Mouse (Mus musculus) embryonic fibroblast, embryonic 13.5 days (primary cell): ENCODE data around the gene Pole2.

Source experiments
- CTCF ChIP-seq: IDR thresholded peaks from 2 replicates; pipeline ENCODE4 v1.5.1; 2011; ENCODE audit warnings: mild to moderate bottlenecking, control low read depth, low read length, moderate library complexity, borderline replicate concordance; ENCODE audit not compliant: insufficient read depth
- POLR2A ChIP-seq: IDR thresholded peaks from 2 replicates; pipeline ENCODE4 v1.6.1; 2011; ENCODE audit warnings: low read depth, mild to moderate bottlenecking, control low read depth, low read length, moderate library complexity

GRCm38 (mm10) chr12:69181800-69182199, 46.2 kb downstream of the Pole2 start:
- no peak for TF ChIP-seq CTCF
- TF ChIP-seq POLR2A, result 0 out of 2 replicates have a peak, but pooled peaks have one; percentile 21
